Mouse (Mus musculus) myocyte (in vitro differentiated cells): ENCODE data around the gene Pitx2. TPM values are rescaled to one million over a fixed set of nuclear protein-coding genes. Genes with fewer than 3 reads are reported as not detected.

Source experiments
- H3K27me3 ChIP-seq: one replicate; pipeline ENCODE4 v1.6.1; 2011; ENCODE audit not compliant: control insufficient read depth, insufficient read depth, insufficient read length
- H3K36me3 ChIP-seq: one replicate; pipeline ENCODE4 v1.6.1; 2011; ENCODE audit not compliant: control insufficient read depth, insufficient read depth
- H3K4me2 ChIP-seq: one replicate; pipeline ENCODE4 v1.6.1; 2011; ENCODE audit warnings: low read depth, control low read depth
- H3K4me3 ChIP-seq: one replicate; pipeline ENCODE4 v1.5.1; 2011; ENCODE audit warnings: mild to moderate bottlenecking, control low read depth, moderate library complexity
- H3K79me2 ChIP-seq: one replicate; pipeline ENCODE4 v1.6.1; 2011; ENCODE audit not compliant: control insufficient read depth, insufficient read depth
- H3ac ChIP-seq: one replicate; pipeline ENCODE4 v1.6.1; 2011; ENCODE audit not compliant: control insufficient read depth, insufficient read length
- CEBPB ChIP-seq: IDR thresholded peaks from 2 replicates; pipeline ENCODE4 v1.6.1; 2011; ENCODE audit warnings: mild to moderate bottlenecking, moderate library complexity; ENCODE audit not compliant: poor library complexity, insufficient read depth, severe bottlenecking
- E2F4 ChIP-seq: IDR thresholded peaks from one replicate; pipeline ENCODE4 v1.6.1; 2011; ENCODE audit warnings: mild to moderate bottlenecking, control low read depth, moderate library complexity; ENCODE audit not compliant: insufficient read depth
- MAX ChIP-seq: IDR thresholded peaks from one replicate; pipeline ENCODE4 v1.6.1; 2011; ENCODE audit warnings: low read depth, mild to moderate bottlenecking, control low read depth
- MYOD1 ChIP-seq, 3 experiments: IDR thresholded peaks; one replicate each; pipeline ENCODE4 v1.6.1; 2011; ENCODE audit warnings: control low read depth in 2 of 3, low read depth in 2 of 3, mild to moderate bottlenecking in 2 of 3, moderate library complexity in 1 of 3; ENCODE audit not compliant: insufficient read length in 2 of 3, control insufficient read depth in 1 of 3
- MYOG ChIP-seq, 3 experiments: IDR thresholded peaks; one replicate each; pipeline ENCODE4 v1.6.1; 2011; ENCODE audit warnings: control low read depth in 2 of 3, low read depth in 2 of 3, mild to moderate bottlenecking in 2 of 3; ENCODE audit not compliant: insufficient read length in 2 of 3, control insufficient read depth in 1 of 3, insufficient read depth in 1 of 3
- POLR2A ChIP-seq: IDR thresholded peaks from one replicate; pipeline ENCODE4 v1.6.1; 2011; ENCODE audit warnings: low read depth, mild to moderate bottlenecking, control low read depth, moderate library complexity; ENCODE audit not compliant: insufficient read length
- POLR2AphosphoS2 ChIP-seq: IDR thresholded peaks from one replicate; pipeline ENCODE4 v1.6.1; 2011; ENCODE audit warnings: low read depth, control low read depth; ENCODE audit not compliant: insufficient read length
- REST ChIP-seq: IDR thresholded peaks from one replicate; pipeline ENCODE4 v1.6.1; 2011; ENCODE audit warnings: mild to moderate bottlenecking, control low read depth, moderate library complexity; ENCODE audit not compliant: insufficient read depth, insufficient read length
- SRF ChIP-seq: IDR thresholded peaks from one replicate; pipeline ENCODE4 v1.6.1; 2011; ENCODE audit warnings: low read depth; ENCODE audit not compliant: control insufficient read depth, insufficient read length
- TCF12 ChIP-seq: IDR thresholded peaks from one replicate; pipeline ENCODE4 v1.6.1; 2011; ENCODE audit warnings: mild to moderate bottlenecking, control low read depth; ENCODE audit not compliant: poor library complexity, insufficient read depth, severe bottlenecking
- TCF3 ChIP-seq: IDR thresholded peaks from one replicate; pipeline ENCODE4 v1.6.1; 2011; ENCODE audit warnings: low read depth, control low read depth; ENCODE audit not compliant: insufficient read length
- USF1 ChIP-seq: IDR thresholded peaks from one replicate; pipeline ENCODE4 v1.6.1; 2011; ENCODE audit warnings: low read depth, mild to moderate bottlenecking, control low read depth, moderate library complexity
- polyA plus RNA-seq: library from polyadenylated mRNA; unstranded; fragments of >200 nt; fragmentation: generic; extraction: Trizol; gene quantifications from one replicate; pipeline ENCODE4 v1.2.1, GENCODE M21; 2012; ENCODE audit warnings: missing spikeins

The Pitx2 gene
- polyA plus RNA-seq, 1 experiment: 35.6 TPM

DNA sequence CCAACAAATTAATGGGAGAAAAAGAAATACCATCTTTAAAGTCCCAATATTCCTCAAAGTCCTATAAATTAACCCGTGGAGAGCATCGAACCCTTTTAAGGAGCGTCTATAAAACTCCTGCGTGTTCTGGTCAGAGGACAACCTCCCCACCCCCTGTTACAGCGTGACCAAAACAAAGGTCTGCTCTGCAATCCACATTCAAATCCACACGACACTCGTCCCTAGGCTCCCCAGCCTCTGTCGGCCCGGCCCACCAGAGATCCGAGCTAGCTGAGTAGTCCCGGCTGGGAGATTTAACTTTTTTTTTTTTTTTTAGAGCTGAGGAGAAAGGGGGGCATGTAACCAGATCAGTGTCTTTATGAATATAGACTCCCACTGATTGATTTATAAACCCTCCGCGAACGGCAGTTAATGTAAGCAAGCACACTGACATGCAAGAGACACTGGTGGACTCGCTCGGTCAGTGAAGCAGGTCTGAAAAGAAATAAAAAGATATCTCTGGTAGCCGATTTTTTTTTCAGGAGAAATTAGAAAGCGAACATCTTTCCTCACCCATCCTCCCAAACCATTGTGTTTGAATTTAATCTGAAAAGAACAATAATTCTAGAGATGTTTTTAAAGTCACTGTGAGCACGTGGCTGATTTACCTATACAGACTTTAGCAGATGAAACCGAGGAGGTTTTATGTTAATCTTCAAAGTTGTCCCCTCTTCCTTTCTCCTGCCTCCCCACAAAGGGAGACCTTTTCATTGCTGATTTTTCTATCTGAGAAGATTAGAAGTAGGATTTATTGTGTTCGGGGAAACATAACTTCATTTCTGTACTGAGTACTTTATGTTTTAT is 23.0 kb downstream of the Pitx2 start:
- Histone ChIP-seq H3ac (no peak overlapping the region), H3K36me3 (no peaks in the 10 kb centered on the region), H3K79me2 (peaks cover 8% of the 10 kb centered on the region), H3K4me2 (no peak overlapping the region), H3K4me3 (no peak overlapping the region), H3K27me3 (no peaks in the 10 kb centered on the region)
- no peak for TF ChIP-seq SRF
- TF ChIP-seq MYOG (IDR thresholded peaks at IDR 0.05; ENCODE audit: control insufficient read depth in 1 of 3, insufficient read depth in 1 of 3, insufficient read length in 2 of 3, low read depth in 2 of 3): no peak
- TF ChIP-seq POLR2A: no peak
- no peak for TF ChIP-seq MYOD1 (IDR thresholded peaks at IDR 0.05; ENCODE audit: control insufficient read depth in 1 of 3, insufficient read length in 2 of 3, low read depth in 2 of 3)
- TF ChIP-seq TCF12: no peak
- TF ChIP-seq TCF3: no peak
- TF ChIP-seq CEBPB: no peak
- no peak for TF ChIP-seq MAX
- TF ChIP-seq E2F4: no peak
- TF ChIP-seq POLR2AphosphoS2: no peak
- TF ChIP-seq REST: no peak
- TF ChIP-seq USF1: no peak

DNA sequence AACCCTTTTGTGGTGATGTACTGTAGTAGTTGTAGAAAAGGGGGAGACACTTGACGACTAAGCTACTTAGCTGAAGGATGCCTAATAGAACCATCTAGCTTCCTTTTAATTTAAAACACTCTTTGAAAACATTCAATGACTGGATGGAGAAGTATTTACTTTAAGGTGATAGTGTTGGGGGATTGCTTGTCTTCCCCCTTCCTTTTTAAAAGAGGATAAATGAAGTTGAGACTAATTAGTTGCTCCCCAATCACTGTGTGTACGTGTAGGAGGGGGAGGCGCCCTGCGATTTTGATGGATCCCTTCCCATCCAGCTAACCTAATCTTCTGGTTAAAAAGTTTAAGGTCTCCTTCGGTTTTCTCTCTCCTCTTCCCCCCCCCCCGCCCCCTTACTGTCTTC is 23.7 kb downstream of the Pitx2 start:
- Histone ChIP-seq H3K27me3 (no peaks in the 10 kb centered on the region), H3K4me3 (no peak overlapping the region), H3K36me3 (no peaks in the 10 kb centered on the region), H3ac (no peak overlapping the region), H3K4me2 (no peak overlapping the region), H3K79me2 (peaks cover under 1% of the 10 kb centered on the region)
- TF ChIP-seq MAX (no peak), MYOD1 (IDR thresholded peaks at IDR 0.05; ENCODE audit: control insufficient read depth in 1 of 3, insufficient read length in 2 of 3, low read depth in 2 of 3) (no peak), POLR2AphosphoS2 (no peak), MYOG (IDR thresholded peaks at IDR 0.05; ENCODE audit: control insufficient read depth in 1 of 3, insufficient read depth in 1 of 3, insufficient read length in 2 of 3, low read depth in 2 of 3) (no peak), E2F4 (no peak), REST (no peak), SRF (no peak), USF1 (no peak), TCF3 (no peak), POLR2A (no peak), CEBPB (no peak), TCF12 (no peak)

- no peak overlapping the region for H3K4me3 ChIP-seq
- no peaks in the 10 kb centered on the region for H3K27me3 ChIP-seq
- no peaks in the 10 kb centered on the region for H3K79me2 ChIP-seq
- H3ac ChIP-seq: no peak overlapping the region
- no peaks in the 10 kb centered on the region for H3K36me3 ChIP-seq
- H3K4me2 ChIP-seq: no peak overlapping the region
- no peak for TF ChIP-seq CEBPB
- no peak for TF ChIP-seq POLR2AphosphoS2
- no peak for TF ChIP-seq SRF
- TF ChIP-seq MYOD1 (IDR thresholded peaks at IDR 0.05; ENCODE audit: control insufficient read depth in 1 of 3, insufficient read length in 2 of 3, low read depth in 2 of 3): no peak
- TF ChIP-seq USF1: no peak
- TF ChIP-seq MAX: no peak
- TF ChIP-seq TCF12: no peak
- no peak for TF ChIP-seq TCF3
- no peak for TF ChIP-seq REST
- TF ChIP-seq E2F4: no peak
- no peak for TF ChIP-seq POLR2A
- no peak for TF ChIP-seq MYOG (IDR thresholded peaks at IDR 0.05; ENCODE audit: control insufficient read depth in 1 of 3, insufficient read depth in 1 of 3, insufficient read length in 2 of 3, low read depth in 2 of 3)
Measured at GRCm38 (mm10) chr3:129223964-129224805, 24.5 kb downstream of the Pitx2 start.

GRCm38 (mm10) chr3:129224806-129225576 is 25.3 kb downstream of the Pitx2 start:
- TF ChIP-seq TCF12: no peak
- TF ChIP-seq MAX: no peak
- no peak for TF ChIP-seq CEBPB
- TF ChIP-seq SRF: no peak
- no peak for TF ChIP-seq TCF3
- Histone ChIP-seq H3K79me2 (no peaks in the 10 kb centered on the region), H3K4me3 (no peak overlapping the region), H3K27me3 (no peaks in the 10 kb centered on the region), H3K4me2 (no peak overlapping the region), H3K36me3 (no peaks in the 10 kb centered on the region), H3ac (no peak overlapping the region)
